Mouse (Mus musculus) urinary bladder, adult 18-20 months (tissue): ENCODE data around the gene Stat1.

Experiments used
- DNase-seq, 2 experiments: peaks; one replicate each; pipeline ENCODE4 v3.0.0; 2022; ENCODE audit warnings: low spot score in 2 of 2, mixed read lengths in 2 of 2

Gene Stat1

DNA sequence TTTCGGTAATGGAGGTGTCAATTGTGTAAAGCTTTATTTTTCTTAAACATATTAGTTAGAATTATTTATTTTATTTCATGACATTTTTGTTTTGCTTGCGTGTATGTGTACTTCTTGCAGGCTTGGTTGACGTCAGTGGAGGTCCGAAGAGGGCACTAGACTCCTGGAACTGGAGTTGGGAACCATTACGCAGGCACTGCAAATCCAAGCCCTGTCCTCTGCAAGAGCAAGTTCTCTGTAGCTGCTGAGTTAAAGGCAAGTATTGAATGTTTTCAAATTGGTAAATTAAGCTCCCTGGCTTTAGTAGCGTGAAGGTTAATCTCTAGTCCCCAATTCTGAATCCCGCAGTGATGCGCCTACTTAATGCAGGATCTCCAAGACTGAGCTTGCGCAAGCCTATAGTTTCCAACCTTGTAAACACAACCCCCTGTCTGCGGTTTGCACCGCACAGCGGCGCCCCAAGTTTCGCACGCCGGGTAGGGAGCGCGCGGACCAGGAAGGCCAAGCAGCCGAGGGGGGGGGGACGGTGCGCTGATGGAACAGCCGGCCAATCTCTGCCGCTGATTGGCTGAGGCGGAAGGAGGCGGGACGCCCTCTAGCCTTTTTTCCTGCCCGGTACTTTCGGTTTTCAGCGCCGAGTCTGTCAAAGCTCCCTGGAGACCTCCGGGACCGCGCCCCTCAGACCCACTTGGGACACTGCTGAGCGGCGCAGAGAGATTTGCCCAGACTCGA lies at the start of gene Stat1:
TSS of gene Stat1 (plus strand) at position 581 of the 732 bp plus-strand sequence.
- peak; percentile 69 to 74 for DNase-seq

DNA sequence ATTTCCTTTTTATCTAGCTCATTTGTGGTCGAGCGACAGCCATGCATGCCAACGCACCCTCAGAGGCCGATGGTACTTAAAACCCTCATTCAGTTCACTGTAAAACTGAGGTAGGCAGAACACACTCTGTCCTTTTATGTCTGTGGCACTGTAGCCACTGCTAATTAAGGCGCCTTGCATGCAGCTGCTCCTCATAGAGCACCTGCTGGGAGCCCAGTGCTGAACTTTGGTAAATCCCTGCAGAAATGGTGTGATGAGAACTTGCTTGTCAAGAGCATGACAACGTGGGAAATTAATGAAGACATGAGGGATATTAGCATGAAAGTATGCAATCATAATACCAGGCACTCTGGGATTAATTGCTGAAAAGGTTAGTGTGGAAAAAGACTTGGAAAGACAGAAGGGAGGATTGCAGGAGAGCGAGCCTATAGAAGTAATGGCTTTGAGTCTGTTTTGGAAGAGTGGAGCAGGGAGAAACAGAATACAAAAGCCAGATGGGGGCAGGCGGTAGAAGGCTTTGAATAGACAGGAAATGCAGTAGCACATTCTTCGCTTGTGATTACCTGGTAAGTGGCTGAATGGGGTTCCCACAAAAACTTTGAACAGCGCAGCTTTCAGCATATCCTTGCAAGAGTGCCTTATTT lies 39.4 kb upstream of the Stat1 start:
- DNase-seq = no peak

DNA sequence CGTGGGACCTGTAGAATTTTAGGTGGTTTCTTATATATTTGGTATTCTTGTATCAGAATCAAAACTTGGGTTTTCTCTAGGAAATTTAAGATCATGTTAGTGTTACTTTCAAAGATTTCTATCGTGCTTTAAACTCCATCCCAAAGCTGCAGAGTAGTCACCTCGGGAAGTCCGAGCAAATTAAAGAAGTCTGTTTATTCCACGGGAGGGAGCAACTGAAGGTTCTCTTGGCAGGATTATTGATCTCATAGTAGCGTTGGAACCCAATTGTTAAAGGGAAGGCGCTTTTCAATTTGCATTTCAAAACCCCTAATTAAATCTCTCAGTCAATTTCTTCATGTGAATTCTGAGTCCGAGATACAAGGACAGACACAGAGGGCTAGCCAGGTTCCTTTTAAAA lies 38.9 kb upstream of the Stat1 start:
- no peak for DNase-seq

DNA sequence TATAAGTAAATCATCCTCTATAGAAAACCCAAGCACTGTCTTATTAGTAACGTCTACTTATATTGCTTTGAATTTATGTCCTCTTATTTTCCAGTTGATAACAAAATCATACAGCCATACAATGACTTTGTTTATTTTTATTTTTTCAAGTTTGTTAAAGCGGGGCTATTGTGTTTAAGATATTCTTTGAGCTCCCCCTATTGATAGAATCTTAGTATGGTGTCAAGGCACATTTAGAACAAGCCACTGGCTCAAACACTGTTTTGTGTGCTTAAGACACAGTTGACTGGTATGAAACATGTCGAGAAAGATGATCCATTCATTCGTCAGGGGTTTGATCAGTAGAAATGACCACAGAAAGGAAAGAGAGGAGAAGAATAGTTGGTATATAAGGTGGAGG lies 33.0 kb upstream of the Stat1 start:
- no peak for DNase-seq

DNA sequence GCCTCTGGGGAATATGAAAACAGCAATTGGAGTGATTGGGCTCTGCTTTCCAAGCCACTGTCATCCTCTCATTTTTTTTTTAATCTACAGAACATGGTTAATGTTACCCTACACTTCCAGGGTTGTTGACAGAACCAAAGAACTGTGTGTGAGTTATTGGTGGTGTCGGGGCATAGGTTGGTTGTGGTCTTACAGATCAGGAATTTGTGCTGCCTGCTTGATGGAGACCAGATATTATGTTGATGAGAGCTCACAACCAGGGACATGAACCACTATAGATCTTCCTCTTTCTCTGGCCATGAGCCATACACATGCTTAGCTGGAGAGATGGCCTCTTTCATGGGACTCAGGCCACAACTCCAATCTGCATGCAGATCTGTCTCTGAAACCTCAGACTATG lies 32.1 kb upstream of the Stat1 start:
- no peak for DNase-seq

DNA sequence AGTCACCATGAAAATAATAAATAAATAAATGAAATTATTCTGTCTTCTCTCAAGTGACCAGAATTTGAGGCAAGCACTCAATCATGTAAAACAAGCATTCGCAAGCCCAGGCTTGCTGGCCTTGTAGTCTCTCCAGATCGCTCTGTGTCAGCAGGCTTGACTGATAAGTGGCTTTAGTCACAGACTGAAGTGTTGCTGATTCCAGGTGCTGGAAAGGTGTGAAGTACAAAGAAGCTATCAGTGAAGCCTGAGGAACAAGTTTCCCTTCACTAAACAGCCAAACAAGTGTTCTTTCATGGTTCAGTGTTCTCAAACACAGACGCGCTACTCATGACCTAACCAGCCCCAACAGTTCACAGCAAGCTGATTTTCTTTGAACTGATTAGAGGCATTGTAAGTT lies 30.6 kb upstream of the Stat1 start:
- peak; percentile 16 to 24 for DNase-seq

DNA sequence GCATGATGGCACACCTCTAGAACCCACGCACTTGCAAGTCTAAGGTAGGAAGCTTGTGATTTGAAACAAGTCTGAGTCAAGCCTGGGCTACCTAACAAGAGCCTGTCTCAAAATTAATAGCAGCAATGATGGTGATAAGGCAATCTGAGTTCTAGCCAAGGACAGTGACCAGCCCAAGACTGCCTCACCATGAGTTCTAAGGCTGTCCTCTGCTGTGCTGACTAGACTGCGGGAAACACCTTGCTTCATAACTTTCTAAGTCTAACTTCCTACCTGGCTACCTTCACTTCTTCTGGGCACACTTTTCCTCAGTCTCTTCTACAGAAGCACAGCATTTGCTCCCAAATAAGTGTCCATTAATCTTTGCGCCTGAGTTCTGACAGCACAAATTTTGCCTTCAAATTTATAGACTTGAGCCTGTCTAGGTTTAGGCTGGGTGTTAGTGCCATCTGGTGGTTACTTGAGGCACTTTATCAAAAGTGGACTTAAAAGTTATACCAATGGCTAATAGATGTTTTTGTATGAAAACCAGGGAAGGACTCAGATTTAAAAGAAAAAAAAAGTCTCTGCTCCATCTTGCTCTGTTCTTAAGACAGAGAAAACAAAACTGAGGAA lies 20.5 kb upstream of the Stat1 start:
- DNase-seq = no peak

DNA sequence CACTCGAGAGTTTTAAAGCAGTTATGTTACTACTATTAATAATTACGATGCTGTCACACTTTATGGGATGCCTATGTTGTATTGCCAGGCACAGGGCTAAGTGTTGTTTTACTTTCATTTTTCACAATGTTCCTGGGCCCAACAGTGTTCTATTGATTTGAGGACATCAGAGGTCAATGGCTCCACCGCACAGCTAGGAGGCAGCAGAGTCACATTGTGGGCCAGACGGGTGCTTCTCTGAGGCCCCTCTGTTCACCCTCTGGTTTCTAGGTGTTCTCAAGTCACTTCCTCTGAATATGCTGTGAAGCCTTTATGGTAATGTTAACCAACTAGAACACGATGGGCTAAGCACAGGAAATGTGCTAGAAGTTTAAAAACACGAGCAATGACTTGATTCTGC lies 18.7 kb upstream of the Stat1 start:
- no peak for DNase-seq

DNA sequence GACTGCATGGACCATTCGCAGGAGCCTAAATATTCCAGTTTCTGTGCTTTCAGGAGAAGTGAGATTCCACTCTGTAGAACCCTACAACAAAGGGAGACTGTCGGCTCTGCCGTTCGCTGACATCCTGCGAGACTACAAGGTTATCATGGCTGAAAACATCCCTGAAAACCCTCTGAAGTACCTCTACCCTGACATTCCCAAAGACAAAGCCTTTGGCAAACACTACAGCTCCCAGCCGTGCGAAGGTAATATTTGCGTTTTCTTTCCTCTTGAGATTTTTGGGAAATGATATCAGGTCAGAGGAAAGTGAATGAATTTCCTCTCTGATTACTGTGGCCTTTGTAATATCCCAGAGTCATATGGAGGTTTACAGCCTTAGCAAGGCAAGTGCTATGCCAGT lies 16.4 kb upstream of the Stat1 start:
- no peak for DNase-seq

DNA sequence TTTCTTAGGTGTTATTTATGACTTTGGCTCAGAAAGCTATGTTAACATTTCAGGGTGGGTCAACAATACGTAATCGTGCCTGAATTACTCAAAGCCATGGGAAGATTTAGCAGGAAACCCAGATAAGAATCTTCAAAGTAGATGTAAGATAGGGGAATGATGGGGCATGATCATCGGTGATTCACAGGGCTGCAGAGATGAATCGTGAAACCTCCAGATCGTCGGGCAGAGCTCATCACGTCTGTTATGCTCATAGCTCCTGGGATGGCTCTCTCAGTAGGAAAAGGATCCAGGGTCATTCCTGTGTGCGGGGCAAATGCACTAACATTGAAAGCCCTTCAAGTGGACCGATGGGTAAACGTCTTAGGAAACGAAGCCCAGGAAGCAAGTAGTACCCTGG lies 12.0 kb upstream of the Stat1 start:
- no peak for DNase-seq

DNA sequence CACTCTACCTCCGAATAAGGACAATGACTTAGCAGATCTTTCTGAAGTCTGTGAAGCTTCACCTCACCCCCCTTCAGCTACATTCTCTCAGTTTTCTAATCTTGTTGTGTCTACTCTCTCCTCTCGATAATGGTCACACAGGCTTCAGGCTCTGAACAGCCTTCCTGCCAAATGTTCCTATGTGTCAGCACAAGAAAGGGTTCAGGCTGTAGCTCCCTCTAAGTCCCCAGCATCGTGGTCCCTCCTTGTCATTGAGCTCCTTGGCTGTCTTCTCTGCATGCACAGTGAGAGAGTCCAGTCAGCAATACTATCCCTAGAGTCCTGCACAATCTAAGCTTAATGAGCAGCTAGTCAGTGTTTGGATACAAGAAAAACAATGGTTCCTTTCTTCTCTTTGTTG lies 8.0 kb upstream of the Stat1 start:
- DNase-seq = no peak

DNA sequence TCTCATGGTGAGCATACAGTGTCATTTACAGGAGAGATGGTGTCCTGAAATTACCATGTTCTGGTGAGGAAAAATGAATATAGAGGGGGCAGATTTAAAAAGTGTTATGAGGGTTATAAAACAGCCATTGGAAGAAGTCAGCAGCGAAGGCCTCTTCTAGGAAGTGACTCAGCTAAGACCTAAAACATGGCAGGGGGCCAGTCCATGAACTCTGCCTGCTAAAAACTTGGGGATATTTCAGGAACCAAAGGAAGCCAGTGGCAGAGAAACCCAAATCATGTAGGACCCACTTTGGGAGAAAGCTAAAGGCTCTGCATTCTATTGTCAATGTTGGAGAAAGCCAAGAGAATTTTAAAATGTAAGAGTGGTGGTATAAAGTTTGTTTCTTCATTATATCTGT lies 6.9 kb upstream of the Stat1 start:
- no peak for DNase-seq

DNA sequence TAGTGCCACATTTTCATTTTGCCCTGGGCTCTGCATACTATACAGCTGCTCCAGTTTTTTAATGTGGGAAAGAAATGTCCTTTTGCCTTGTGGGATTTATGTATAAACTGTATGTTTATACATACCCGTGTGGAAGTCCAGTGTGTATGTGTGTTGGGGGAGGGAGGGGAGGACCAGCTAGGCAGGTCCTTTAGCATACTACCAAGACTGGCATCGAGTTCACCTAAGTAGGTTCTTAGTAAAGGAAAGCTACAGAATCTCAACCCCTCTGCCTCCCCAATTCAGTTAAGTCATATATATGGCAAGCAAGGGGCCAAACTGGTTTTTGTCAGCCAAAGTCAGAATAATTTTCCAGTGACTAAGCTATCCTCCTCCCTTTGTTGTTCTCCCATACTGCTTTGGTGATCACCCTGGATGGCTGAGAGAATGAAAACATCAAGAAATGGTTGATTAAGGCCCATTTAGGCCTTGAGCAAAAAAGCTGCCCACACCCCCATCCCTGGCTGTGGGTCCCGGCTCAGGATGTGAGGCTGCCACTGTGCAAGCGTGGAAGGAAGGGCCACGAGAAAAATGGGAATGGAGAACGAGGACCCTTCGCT lies 6.1 kb upstream of the Stat1 start:
- DNase-seq = no peak

DNA sequence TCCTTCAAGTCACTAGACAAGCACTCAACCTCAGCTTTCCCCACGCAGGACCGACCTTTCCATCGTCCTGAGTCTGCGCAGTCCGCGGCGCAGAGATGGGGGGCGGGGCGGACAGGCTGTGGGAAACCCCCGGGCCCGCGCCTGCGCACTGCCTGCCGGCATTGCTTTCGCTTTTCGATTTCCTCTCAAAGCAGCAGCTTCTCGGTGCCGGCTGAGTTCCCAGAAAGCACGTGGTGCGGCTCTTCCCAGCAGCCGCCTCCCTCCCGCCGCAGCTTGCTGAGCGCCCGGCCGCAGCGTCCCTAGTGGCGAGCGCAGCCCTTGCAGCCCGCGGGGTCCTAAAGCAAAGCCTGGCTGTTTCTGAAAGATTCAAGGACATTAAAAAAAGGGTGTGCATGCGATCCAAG lies 5.6 kb upstream of the Stat1 start:
- peak; percentile 96 to 97 for DNase-seq

DNA sequence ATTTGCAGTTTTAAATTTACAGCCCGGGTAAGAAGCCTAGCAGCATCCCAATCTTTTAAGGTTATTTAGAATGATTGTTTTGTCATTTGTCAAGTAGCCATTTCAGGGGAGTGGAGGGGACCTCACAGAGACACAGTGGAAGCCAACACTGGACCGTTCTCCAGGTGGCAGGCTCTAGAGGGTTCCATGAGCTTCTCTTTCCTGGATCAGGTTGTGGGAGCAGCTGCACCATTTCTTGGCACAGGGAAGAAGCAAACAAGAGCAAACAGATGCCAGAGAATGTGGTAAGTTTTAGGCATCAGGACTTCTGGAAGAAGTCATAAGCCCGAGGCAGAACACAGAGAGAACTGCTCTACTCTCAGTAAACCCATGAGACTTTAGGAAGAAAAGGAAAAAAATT lies 2.8 kb upstream of the Stat1 start:
- no peak for DNase-seq

DNA sequence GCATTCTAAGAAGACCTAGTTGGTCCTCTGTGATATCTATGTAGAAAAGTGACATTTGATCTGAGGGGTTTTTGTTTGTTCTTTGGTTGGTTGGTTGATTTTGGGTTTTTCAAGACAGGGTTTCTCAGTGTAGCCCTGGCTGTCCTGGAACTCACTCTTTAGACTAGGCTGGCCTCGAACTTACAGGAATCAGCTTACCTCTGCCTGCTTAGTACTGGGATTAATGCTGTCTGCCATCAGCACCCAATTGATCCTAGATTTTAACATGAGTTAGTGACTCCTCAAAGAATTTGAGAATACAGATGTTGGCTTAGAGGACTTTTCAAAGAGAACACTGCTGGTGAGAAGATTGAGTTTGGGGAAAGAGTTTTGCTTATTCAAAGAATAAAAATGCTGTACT lies 1.5 kb upstream of the Stat1 start:
- no peak for DNase-seq

DNA sequence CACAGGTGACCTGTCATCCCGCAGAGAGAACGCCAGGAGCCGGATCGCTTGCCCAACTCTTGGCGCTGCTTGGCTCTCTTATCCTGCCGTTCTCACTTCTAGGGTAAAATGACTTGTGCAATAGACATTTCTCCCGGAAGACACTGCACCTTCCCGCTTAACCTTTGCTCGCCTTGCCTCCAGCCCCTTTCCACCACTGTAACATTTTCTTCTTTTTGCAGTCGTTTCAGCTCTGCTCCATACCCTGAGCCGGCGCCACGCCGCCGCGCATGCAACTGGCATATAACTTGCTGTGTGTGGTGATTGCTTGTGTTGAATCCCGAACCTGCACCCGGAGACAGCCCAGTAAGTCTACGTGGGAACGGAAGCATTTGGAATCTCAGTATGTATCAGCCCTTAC lies 451 bp downstream of the Stat1 start:
- DNase-seq = peak in 1 of 2 experiments; percentile 33

DNA sequence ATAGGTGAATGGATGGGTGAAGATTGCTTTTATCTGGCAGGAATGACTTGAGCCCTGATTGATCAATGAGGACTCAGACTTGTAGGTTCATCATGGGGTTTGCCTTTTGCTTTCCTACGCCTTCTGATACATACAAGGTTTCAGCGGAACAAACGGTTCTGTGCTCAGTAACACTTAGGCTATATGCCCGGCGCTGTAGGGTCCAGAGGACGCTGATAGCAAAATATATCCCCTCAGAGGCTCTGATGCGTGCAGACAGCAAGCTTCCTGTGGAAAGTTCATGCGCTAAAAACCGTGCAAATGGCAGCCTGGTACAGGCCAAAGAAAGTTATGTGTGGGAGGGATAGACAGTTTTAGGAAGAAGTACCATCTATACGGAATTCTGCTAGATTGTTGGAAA lies 951 bp downstream of the Stat1 start:
- no peak for DNase-seq

DNA sequence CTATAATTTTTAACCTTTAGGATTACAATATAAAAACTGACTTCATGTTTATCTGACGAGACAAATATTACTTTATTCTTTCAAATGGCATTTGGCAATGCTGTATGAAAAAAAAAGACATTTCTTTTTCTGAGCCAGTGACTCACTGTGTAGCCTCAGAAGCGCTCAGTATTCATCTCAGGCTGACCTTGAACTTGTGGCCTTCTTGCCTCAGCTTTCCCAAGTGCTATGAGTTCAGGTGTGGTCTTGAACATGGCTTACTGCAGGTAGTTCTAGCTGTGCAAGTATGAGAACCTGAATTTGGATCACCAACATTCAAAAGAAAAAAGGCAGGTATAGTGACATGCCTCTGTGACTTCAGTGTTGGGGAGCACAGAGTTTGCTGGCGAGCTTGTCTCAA lies 1.8 kb downstream of the Stat1 start:
- no peak for DNase-seq

DNA sequence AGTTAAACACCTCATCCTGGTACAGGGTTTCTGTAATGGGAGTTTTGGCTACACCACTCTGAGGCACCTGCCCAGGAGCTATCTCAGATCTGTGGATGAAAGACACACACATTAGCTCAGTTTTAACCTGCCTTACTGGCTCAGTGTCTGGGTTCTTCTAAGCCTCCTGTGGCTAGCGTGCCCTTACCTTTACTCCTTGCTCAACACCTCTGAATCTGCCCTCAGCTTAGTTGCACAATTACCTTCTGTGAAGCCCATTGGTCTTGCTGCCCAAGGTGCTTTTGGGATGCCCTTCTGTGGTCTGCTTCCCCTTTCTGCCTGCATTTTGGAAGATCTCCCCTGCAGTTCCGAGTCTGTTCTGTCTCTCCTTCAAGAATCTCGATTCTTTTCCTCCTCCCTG lies 5.6 kb downstream of the Stat1 start:
- DNase-seq = no peak

DNA sequence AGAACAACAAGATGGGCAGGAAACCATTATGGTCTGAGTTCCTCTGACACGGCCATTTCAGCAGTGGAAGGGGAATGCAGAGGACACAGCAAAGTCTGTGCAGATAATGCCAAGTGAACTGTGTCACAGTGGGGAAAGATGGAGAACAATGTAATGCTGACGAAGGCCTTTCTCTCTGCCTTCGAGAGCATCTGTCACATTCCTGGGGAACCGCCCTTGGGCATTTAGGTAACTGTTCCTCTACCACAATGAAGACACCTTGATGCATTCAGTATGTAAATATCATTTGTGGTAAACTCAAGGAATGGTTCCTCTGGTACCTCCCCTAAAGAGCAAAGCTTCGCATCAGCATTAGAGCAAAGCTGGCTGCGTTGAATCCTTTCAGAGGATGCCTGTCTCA lies 8.1 kb downstream of the Stat1 start:
- DNase-seq = no peak

DNA sequence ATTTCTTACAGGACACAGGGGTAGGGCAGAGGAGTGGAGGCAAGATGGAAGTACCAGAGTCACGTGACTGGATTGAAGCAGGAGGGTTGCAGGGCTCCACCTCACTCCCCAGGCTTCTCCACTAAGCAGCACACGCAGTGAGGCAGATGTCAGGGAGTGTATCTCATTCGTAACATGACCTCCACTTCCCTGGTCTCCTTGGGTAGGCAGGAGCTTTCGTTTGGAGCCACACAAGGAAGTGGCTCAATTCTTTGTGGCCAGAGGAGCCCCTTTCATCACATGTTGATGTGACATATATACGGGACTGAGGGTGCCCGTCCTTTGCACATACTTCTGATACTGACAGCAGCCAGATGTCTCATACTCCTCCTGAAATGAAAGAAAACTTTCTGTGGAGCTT lies 10.6 kb downstream of the Stat1 start:
- DNase-seq = no peak

DNA sequence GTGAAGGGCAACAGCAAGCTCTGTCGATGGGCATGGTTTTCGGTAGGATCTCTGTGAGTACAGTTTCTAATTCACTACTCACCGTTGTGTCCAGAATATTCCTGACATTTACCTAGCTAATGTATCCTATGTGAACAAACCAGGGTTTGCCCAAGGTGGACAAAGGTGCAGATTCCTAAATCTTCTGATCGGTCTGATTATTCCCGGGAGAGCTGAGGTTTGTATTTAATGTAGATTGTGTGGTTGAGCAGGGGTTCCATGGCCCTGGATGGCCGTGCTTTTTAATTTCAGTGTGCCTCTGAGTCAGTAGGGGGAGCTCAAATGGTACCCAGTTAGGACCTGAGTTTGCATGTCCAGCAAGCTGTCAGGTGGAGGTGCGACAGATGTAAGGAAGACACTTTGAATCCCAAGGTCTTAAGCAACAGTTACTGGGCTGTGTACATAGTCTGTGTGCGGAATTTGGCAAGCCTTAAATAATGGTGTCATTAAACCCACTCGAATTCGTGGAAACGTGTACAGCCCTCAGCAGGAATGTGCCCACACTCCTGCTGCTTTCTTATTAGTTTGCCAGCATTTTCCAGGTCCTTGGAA lies 12.6 kb downstream of the Stat1 start:
- no peak for DNase-seq
